19 mouse cellular contexts compared by ENCODE assay signal in the genomic region with DNA sequence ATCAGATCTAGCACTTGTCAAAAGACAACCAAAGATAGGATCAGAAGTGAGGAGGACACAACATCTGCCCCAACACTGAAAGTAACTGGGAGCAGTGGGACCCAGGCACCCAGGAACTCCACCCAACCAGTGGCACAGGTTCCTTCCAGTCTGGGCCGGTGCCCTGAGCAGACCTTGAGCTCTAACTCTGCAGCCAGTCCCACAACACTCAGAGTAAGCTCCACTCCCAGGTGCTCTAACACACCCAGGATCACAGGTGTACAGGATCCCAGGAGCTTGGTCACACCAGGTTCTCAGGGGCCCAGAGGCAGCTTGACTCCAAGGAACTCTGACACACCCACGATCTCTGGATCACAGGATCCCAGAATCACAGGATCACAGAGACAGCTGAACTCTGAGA.
A peak's percentile ranks its signal among the peaks of the same experiment; 100 is the strongest.
DNase-seq lines count a peak whose midpoint lies in the region; ATAC-seq and TF ChIP-seq lines count a peak whose summit lies in the region.
"Had no signal": no experiment of that assay in that cellular context is flagged by ENCODE, and none has a peak within 500 bp of the region (broad histone marks: within the 10 kb centered on the region; RNA-seq: fewer than 3 reads in every experiment).

No protein-coding gene starts in this region.

- no peaks in the 10 kb centered on the region for H3K4me1 ChIP-seq in intestine, embryonic 15.5 days (replicated peaks)
- no peaks in the 10 kb centered on the region for H3K4me1 ChIP-seq in intestine, postnatal 0 days (replicated peaks; ENCODE audit: control insufficient read depth, insufficient read depth, low read length)
- H3K4me1 ChIP-seq in stomach, embryonic 16.5 days (ENCODE audit: control insufficient read depth, insufficient read depth, low read length): no peaks in the 10 kb centered on the region
- H3K4me1 ChIP-seq: embryonic facial prominence, embryonic 12.5 days; forebrain, embryonic 13.5 days; forebrain, embryonic 15.5 days had no signal

- no peak overlapping the region for H3K4me2 ChIP-seq in intestine, embryonic 15.5 days (replicated peaks)
- no peak overlapping the region for H3K4me2 ChIP-seq in intestine, postnatal 0 days (replicated peaks; ENCODE audit: low read depth)
- no peak overlapping the region for H3K4me2 ChIP-seq in stomach, embryonic 16.5 days (ENCODE audit: low read depth, low read length)
- H3K4me2 ChIP-seq: embryonic facial prominence, embryonic 12.5 days; forebrain, embryonic 13.5 days; forebrain, embryonic 15.5 days had no signal

- no peak for DNase-seq in spleen, postnatal 10 days (ENCODE audit: low spot score in 2 of 2)
- DNase-seq in layer of hippocampus, postnatal 36 days: no peak
- no peak for DNase-seq in B cell, adult 2 months
- DNase-seq: adrenal gland, adult 2 months; adrenal gland, postnatal 10 days; adrenal gland, postnatal 25 days; cerebellum, adult 11 months; cerebellum, adult 18-20 months; cerebellum, adult 8-10 months; cerebellum, adult 9-11 months; cerebellum, postnatal 25 days; forebrain, postnatal 0 days had no signal

- ATAC-seq in intestine, embryonic 15.5 days: peak; percentile 86
- ATAC-seq in intestine, postnatal 0 days: peak; percentile 85
- peak; percentile 47; the same call in 1 of the 2 replicates for ATAC-seq in stomach, embryonic 16.5 days (ENCODE audit: insufficient read depth, low FRiP score)
- ATAC-seq: forebrain, embryonic 13.5 days; forebrain, embryonic 15.5 days; forebrain, postnatal 0 days had no signal

- no peaks in the 10 kb centered on the region for H3K9me3 ChIP-seq in intestine, embryonic 15.5 days
- H3K9me3 ChIP-seq in intestine, postnatal 0 days (ENCODE audit: control insufficient read depth): no peaks in the 10 kb centered on the region
- H3K9me3 ChIP-seq in stomach, embryonic 16.5 days (replicated peaks; ENCODE audit: control insufficient read depth, low read length): no peaks in the 10 kb centered on the region
- H3K9me3 ChIP-seq: embryonic facial prominence, embryonic 10.5 days; embryonic facial prominence, embryonic 12.5 days; forebrain, embryonic 13.5 days; forebrain, embryonic 15.5 days had no signal

- H3K9ac ChIP-seq in intestine, embryonic 15.5 days: no peak overlapping the region
- no peak overlapping the region for H3K9ac ChIP-seq in intestine, postnatal 0 days (ENCODE audit: low read depth, low read length)
- H3K9ac ChIP-seq in stomach, embryonic 16.5 days (ENCODE audit: low read length): no peak overlapping the region
- H3K9ac ChIP-seq: embryonic facial prominence, embryonic 12.5 days; forebrain, embryonic 13.5 days; forebrain, embryonic 15.5 days; forebrain, postnatal 0 days had no signal

- no peaks in the 10 kb centered on the region for H3K27me3 ChIP-seq in intestine, embryonic 15.5 days (replicated peaks)
- no peaks in the 10 kb centered on the region for H3K27me3 ChIP-seq in intestine, postnatal 0 days (replicated peaks; ENCODE audit: control insufficient read depth, insufficient read depth, low read length)
- H3K27me3 ChIP-seq in stomach, embryonic 16.5 days (ENCODE audit: control insufficient read depth, insufficient read depth, low read length): no peaks in the 10 kb centered on the region
- H3K27me3 ChIP-seq: embryonic facial prominence, embryonic 12.5 days; forebrain, embryonic 13.5 days; forebrain, embryonic 15.5 days had no signal

- no peak overlapping the region for H3K27ac ChIP-seq in intestine, embryonic 15.5 days
- no peak overlapping the region for H3K27ac ChIP-seq in intestine, postnatal 0 days (ENCODE audit: low read depth, low read length)
- no peak overlapping the region for H3K27ac ChIP-seq in stomach, embryonic 16.5 days (ENCODE audit: low read length)
- H3K27ac ChIP-seq: embryonic facial prominence, embryonic 10.5 days; embryonic facial prominence, embryonic 12.5 days; forebrain, embryonic 13.5 days; forebrain, embryonic 15.5 days had no signal

- 85% methylated on average over 2 of the region's 2 CpGs for WGBS in intestine, embryonic 15.5 days
- WGBS in intestine, postnatal 0 days: 45% methylated on average over 2 of the region's 2 CpGs
- 91% methylated on average over 2 of the region's 2 CpGs for WGBS in stomach, embryonic 16.5 days

- TF ChIP-seq CTCF in intestine, postnatal 0 days (IDR thresholded peaks at IDR 0.05; ENCODE audit: low read depth): no peak

- no peak overlapping the region for H3K4me3 ChIP-seq in intestine, embryonic 15.5 days (replicated peaks)
- H3K4me3 ChIP-seq in intestine, postnatal 0 days (ENCODE audit: low read depth, low read length): no peak overlapping the region
- H3K4me3 ChIP-seq in stomach, embryonic 16.5 days (replicated peaks; ENCODE audit: low read length): no peak overlapping the region
- H3K4me3 ChIP-seq: embryonic facial prominence, embryonic 10.5 days; embryonic facial prominence, embryonic 12.5 days; forebrain, embryonic 13.5 days; forebrain, embryonic 15.5 days had no signal

- H3K36me3 ChIP-seq in intestine, embryonic 15.5 days: no peaks in the 10 kb centered on the region
- H3K36me3 ChIP-seq in intestine, postnatal 0 days (ENCODE audit: control insufficient read depth, insufficient read depth): no peaks in the 10 kb centered on the region
- no peaks in the 10 kb centered on the region for H3K36me3 ChIP-seq in stomach, embryonic 16.5 days (ENCODE audit: control insufficient read depth, insufficient read depth, low read length)
- H3K36me3 ChIP-seq: embryonic facial prominence, embryonic 10.5 days; embryonic facial prominence, embryonic 12.5 days; forebrain, embryonic 15.5 days had no signal
